ENCODE assay signal across 8 mouse cellular contexts in genomic region chr16:17132906-17133200, GRCm38 (mm10). TPM values are rescaled to one million over a fixed set of nuclear protein-coding genes. Genes with fewer than 3 reads are reported as not detected.
DNase-seq lines count a peak whose midpoint lies in the region; ATAC-seq and TF ChIP-seq lines count a peak whose summit lies in the region.

No protein-coding gene starts in this region.

- no peak overlapping the region for H3K27ac ChIP-seq in kidney, postnatal 0 days
- no peak overlapping the region for H3K27ac ChIP-seq in hindbrain, embryonic 16.5 days (ENCODE audit: low read depth, low read length)
- no peak overlapping the region for H3K27ac ChIP-seq in midbrain, embryonic 16.5 days (ENCODE audit: low read length)

- no peaks in the 10 kb centered on the region for H3K9me3 ChIP-seq in kidney, postnatal 0 days (replicated peaks; ENCODE audit: low read length)
- no peaks in the 10 kb centered on the region for H3K9me3 ChIP-seq in hindbrain, embryonic 16.5 days (ENCODE audit: control insufficient read depth, low read length)
- no peaks in the 10 kb centered on the region for H3K9me3 ChIP-seq in midbrain, embryonic 16.5 days (replicated peaks; ENCODE audit: control insufficient read depth, low read length, poor library complexity, severe bottlenecking)

- ATAC-seq in kidney, postnatal 0 days (replicated peaks; ENCODE audit: low FRiP score, low read depth) = no peak
- no peak for ATAC-seq in hindbrain, embryonic 16.5 days
- no peak for ATAC-seq in midbrain, embryonic 16.5 days

- DNase-seq in kidney, postnatal 0 days (ENCODE audit: low spot score) = no peak
- no peak for DNase-seq in kidney, postnatal 14 days
- DNase-seq in brain, embryonic 14.5 days (ENCODE audit: low read depth) = peak; percentile 36
- DNase-seq in cerebellum, adult 11-12 months = no peak
- no peak for DNase-seq in right cerebral cortex, postnatal 14 days
- no peak for DNase-seq in spleen, postnatal 36 days (ENCODE audit: low spot score in 2 of 2)

- no peak for TF ChIP-seq CTCF in kidney, postnatal 0 days (IDR thresholded peaks at IDR 0.05; ENCODE audit: low read depth)
- TF ChIP-seq CTCF in brain, embryonic 14.5 days (IDR thresholded peaks at IDR 0.05; ENCODE audit: borderline replicate concordance, extremely low read depth, insufficient read depth, insufficient read length) = no peak

- H3K9ac ChIP-seq in kidney, postnatal 0 days (ENCODE audit: low read depth, low read length) = peak overlapping the region; percentile 44; the same call in 1 of the 2 replicates
- H3K9ac ChIP-seq in hindbrain, embryonic 16.5 days (ENCODE audit: low read depth, low read length) = peak overlapping the region; percentile 41
- H3K9ac ChIP-seq in midbrain, embryonic 16.5 days (ENCODE audit: low read depth, low read length) = no peak overlapping the region

- H3K4me3 ChIP-seq in kidney, postnatal 0 days (replicated peaks; ENCODE audit: low read depth, low read length) = peak overlapping the region; percentile 67; the same call in 1 of the 2 replicates
- peak overlapping the region; percentile 93 for H3K4me3 ChIP-seq in hindbrain, embryonic 16.5 days (ENCODE audit: low read length)
- peak overlapping the region; percentile 89 for H3K4me3 ChIP-seq in midbrain, embryonic 16.5 days (ENCODE audit: low read depth, low read length)

- no peak for TF ChIP-seq POLR2A in brain, embryonic 14.5 days (IDR thresholded peaks at IDR 0.05; ENCODE audit: borderline replicate concordance, extremely low read depth, insufficient read depth, insufficient read length, poor library complexity, severe bottlenecking)

- peak overlapping the region; percentile 98 for H3K4me2 ChIP-seq in kidney, postnatal 0 days (ENCODE audit: low read length)
- peak overlapping the region; percentile 99 for H3K4me2 ChIP-seq in hindbrain, embryonic 16.5 days (ENCODE audit: low read length)
- H3K4me2 ChIP-seq in midbrain, embryonic 16.5 days (ENCODE audit: low read length) = peak overlapping the region; percentile 99

- WGBS in kidney, postnatal 0 days = 32% methylated on average over 7 of the region's 7 CpGs
- WGBS in hindbrain, embryonic 16.5 days = 24% methylated on average over 7 of the region's 7 CpGs
- WGBS in midbrain, embryonic 16.5 days = 34% methylated on average over 7 of the region's 7 CpGs

- H3K4me1 ChIP-seq in kidney, postnatal 0 days (replicated peaks; ENCODE audit: insufficient read depth, low read length) = 0 out of 2 replicates have a peak, but pooled peaks cover 8% of the 10 kb centered on the region
- peaks cover 12% of the 10 kb centered on the region for H3K4me1 ChIP-seq in hindbrain, embryonic 16.5 days (ENCODE audit: control insufficient read depth, insufficient read depth, low read depth, low read length)
- H3K4me1 ChIP-seq in midbrain, embryonic 16.5 days (ENCODE audit: control insufficient read depth, insufficient read depth, low read length) = peaks cover 13% of the 10 kb centered on the region

- no peaks in the 10 kb centered on the region for H3K36me3 ChIP-seq in kidney, postnatal 0 days (ENCODE audit: insufficient read depth, low read length)
- no peaks in the 10 kb centered on the region for H3K36me3 ChIP-seq in hindbrain, embryonic 16.5 days (ENCODE audit: control insufficient read depth, insufficient read depth, low read length)
- no peaks in the 10 kb centered on the region for H3K36me3 ChIP-seq in midbrain, embryonic 16.5 days (ENCODE audit: control insufficient read depth, insufficient read depth, low read length)

- no peaks in the 10 kb centered on the region for H3K27me3 ChIP-seq in kidney, postnatal 0 days (ENCODE audit: insufficient read depth, low read length)
- no peaks in the 10 kb centered on the region for H3K27me3 ChIP-seq in hindbrain, embryonic 16.5 days (replicated peaks; ENCODE audit: control insufficient read depth, insufficient read depth, low read length)
- no peaks in the 10 kb centered on the region for H3K27me3 ChIP-seq in midbrain, embryonic 16.5 days (ENCODE audit: control insufficient read depth, insufficient read depth, low read depth, low read length)

RNA-seq across cellular contexts. Expression of gene Sdf2l1, which starts 0.7 kb away (rescaled TPM):
- 46.1 and 47.0 TPM in 2 replicates for polyA plus RNA-seq in kidney, postnatal 0 days (2015; fragmentation: Nextera tagmentation; extraction: Ambion mirVana)
- 20.2 and 23.4 TPM in 2 replicates for polyA plus RNA-seq in brain, embryonic 14.5 days (2012; rRNA removed)
- 37.8 and 39.6 TPM in 2 replicates for polyA plus RNA-seq in hindbrain, embryonic 16.5 days (2015; fragmentation: Nextera tagmentation; extraction: Ambion mirVana)
- polyA plus RNA-seq in midbrain, embryonic 16.5 days (2015; fragmentation: Nextera tagmentation; extraction: Ambion mirVana) = 26.3 and 26.6 TPM in 2 replicates

RNA-seq across cellular contexts. Expression of gene 2610318N02Rik, which starts 7.9 kb away (rescaled TPM):
- 16.9 and 17.5 TPM in 2 replicates for polyA plus RNA-seq in kidney, postnatal 0 days (2015; fragmentation: Nextera tagmentation; extraction: Ambion mirVana)
- polyA plus RNA-seq in brain, embryonic 14.5 days (2012; rRNA removed) = 35.9 and 55.8 TPM in 2 replicates
- 13.0 and 13.3 TPM in 2 replicates for polyA plus RNA-seq in hindbrain, embryonic 16.5 days (2015; fragmentation: Nextera tagmentation; extraction: Ambion mirVana)
- 10.0 and 14.9 TPM in 2 replicates for polyA plus RNA-seq in midbrain, embryonic 16.5 days (2015; fragmentation: Nextera tagmentation; extraction: Ambion mirVana)

RNA-seq across cellular contexts. Expression of gene Ydjc, which starts 11.6 kb away (rescaled TPM):
- 9.0 and 9.1 TPM in 2 replicates for polyA plus RNA-seq in kidney, postnatal 0 days (2015; fragmentation: Nextera tagmentation; extraction: Ambion mirVana)
- polyA plus RNA-seq in brain, embryonic 14.5 days (2012; rRNA removed) = 41.9 and 51.4 TPM in 2 replicates
- 52.1 and 56.7 TPM in 2 replicates for polyA plus RNA-seq in hindbrain, embryonic 16.5 days (2015; fragmentation: Nextera tagmentation; extraction: Ambion mirVana)
- polyA plus RNA-seq in midbrain, embryonic 16.5 days (2015; fragmentation: Nextera tagmentation; extraction: Ambion mirVana) = 42.0 and 51.3 TPM in 2 replicates

RNA-seq across cellular contexts. Expression of gene Ccdc116, which starts 14.2 kb away (rescaled TPM):
- polyA plus RNA-seq in kidney, postnatal 0 days (2015; fragmentation: Nextera tagmentation; extraction: Ambion mirVana) = 0.26 and 0.34 TPM in 2 replicates
- 5.4 and 6.2 TPM in 2 replicates for polyA plus RNA-seq in brain, embryonic 14.5 days (2012; rRNA removed)
- polyA plus RNA-seq in hindbrain, embryonic 16.5 days (2015; fragmentation: Nextera tagmentation; extraction: Ambion mirVana) = 3.7 and 3.9 TPM in 2 replicates
- 3.3 and 4.4 TPM in 2 replicates for polyA plus RNA-seq in midbrain, embryonic 16.5 days (2015; fragmentation: Nextera tagmentation; extraction: Ambion mirVana)

RNA-seq across cellular contexts. Expression of gene Ppil2, which starts 21.8 kb away (rescaled TPM):
- 101 and 111 TPM in 2 replicates for polyA plus RNA-seq in kidney, postnatal 0 days (2015; fragmentation: Nextera tagmentation; extraction: Ambion mirVana)
- polyA plus RNA-seq in brain, embryonic 14.5 days (2012; rRNA removed) = 134 and 157 TPM in 2 replicates
- 135 and 142 TPM in 2 replicates for polyA plus RNA-seq in hindbrain, embryonic 16.5 days (2015; fragmentation: Nextera tagmentation; extraction: Ambion mirVana)
- 147 and 153 TPM in 2 replicates for polyA plus RNA-seq in midbrain, embryonic 16.5 days (2015; fragmentation: Nextera tagmentation; extraction: Ambion mirVana)
